Mouse (Mus musculus) brain, embryonic 14.5 days (tissue): ENCODE measurements around the gene Ddr1. TPM values are rescaled to one million over a fixed set of nuclear protein-coding genes. Genes with fewer than 3 reads are reported as not detected.

Source experiments
- DNase-seq: peaks from one replicate; pipeline ENCODE4 v3.0.0-alpha.2; 2011; ENCODE audit warnings: low read depth
- CTCF ChIP-seq: fragments of 200-500 bp; IDR thresholded peaks from 2 replicates; pipeline ENCODE4 v1.5.1; 2012; ENCODE audit warnings: inconsistent platforms, mild to moderate bottlenecking, moderate library complexity, borderline replicate concordance; ENCODE audit not compliant: insufficient read depth, insufficient read length; ENCODE audit errors: extremely low read depth
- POLR2A ChIP-seq: fragments of 200-500 bp; IDR thresholded peaks from 2 replicates; pipeline ENCODE4 v1.6.1; 2012; ENCODE audit warnings: mild to moderate bottlenecking, inconsistent platforms, borderline replicate concordance; ENCODE audit not compliant: poor library complexity, insufficient read depth, insufficient read length, severe bottlenecking; ENCODE audit errors: extremely low read depth
- polyA plus RNA-seq: library from polyadenylated mRNA; depleted of rRNA; stranded (reverse); fragments of >200 nt; gene quantifications from 2 replicates; pipeline ENCODE4 v1.2.3, GENCODE M21; 2012

Gene Ddr1
- polyA plus RNA-seq, 1 experiment: 112 TPM

DNA sequence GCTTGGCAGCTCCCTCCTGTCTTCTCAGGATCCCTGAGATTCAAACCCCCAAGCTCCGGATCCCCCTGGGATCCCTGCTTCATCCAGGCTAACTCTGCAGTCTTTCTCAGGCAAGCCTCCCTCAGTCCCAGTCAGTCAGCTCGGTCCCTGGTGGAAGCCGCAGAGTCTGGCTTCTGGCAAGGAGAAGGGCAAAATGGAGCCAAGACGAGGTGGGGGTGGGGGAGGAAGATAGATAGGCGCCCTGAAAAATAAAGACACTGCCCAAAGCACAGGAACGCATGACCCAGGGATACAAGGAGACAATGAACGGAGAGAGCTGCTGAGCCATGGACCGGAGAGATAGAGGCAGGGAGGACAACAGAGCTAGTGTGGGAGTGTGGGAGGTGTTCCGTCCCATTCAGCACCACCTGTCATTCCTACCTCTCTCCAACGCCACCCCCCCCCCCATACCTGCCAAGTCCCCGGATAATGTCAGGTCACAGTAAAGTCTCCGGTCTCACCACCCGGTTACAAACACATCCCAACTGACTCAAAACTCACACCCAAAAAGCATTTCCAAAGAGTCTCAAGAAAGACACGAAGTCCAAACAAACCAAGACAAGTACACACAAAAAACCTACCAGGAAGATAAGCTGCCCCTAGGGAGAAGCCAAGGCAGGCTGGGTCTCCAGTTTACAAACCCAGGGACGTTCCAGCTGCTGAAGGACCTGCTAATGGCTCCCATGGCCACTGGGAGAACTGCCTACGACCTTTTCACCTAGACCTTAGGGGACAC, 3.0 kb downstream of the Ddr1 start:
- TF ChIP-seq POLR2A (no peak), CTCF (no peak)
- DNase-seq: peak; percentile 75

- TF ChIP-seq CTCF: 0 out of 2 replicates have a peak, but pooled peaks have one; percentile 0
- TF ChIP-seq POLR2A: peak; percentile 13; the same call in 1 of the 2 replicates
- peak; percentile 92 for DNase-seq
Measured at GRCm38 (mm10) chr17:35700371-35700961, 4.0 kb downstream of the Ddr1 start.

DNA sequence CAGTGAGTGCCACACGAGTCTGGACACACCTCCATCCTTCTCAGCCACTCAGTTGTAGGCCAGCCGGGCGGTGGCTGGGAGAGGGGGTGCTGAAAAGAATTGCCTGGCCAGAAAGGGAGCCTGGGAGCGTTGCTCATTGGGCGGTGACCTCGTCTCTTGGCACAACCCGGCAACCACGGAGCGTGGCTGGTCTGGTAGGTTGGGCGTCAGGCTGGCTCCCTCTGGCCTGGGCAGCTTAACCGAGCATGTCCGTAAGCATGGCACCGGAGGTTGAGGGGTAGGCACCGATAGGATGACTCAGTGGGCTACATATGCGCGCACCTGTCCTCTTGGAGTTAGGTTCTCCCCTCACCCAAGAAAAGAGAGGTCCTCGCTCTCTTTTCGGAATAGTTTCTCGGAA, 4.5 kb downstream of the Ddr1 start:
- peak; percentile 78 for DNase-seq
- TF ChIP-seq CTCF (no peak), POLR2A (no peak)

DNA sequence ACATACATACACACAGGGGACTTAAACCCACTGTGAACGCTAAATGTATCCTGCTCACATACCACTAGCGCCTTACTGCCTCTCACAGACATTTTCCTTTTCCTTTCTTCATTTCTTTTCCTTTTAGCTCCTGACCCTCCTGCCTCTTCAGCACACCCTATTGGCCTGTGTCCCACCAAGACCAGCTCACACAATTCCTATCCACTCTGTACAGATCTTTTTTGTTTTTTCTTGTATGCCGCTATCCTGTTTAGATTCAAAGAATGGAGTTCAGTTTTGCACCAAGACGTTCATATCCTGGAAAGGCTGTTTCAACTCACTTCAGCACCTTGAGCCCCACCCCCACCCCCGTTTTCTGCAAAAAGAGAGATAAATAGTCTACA, 5.9 kb downstream of the Ddr1 start:
- no peak for DNase-seq
- TF ChIP-seq POLR2A: no peak
- no peak for TF ChIP-seq CTCF

DNA sequence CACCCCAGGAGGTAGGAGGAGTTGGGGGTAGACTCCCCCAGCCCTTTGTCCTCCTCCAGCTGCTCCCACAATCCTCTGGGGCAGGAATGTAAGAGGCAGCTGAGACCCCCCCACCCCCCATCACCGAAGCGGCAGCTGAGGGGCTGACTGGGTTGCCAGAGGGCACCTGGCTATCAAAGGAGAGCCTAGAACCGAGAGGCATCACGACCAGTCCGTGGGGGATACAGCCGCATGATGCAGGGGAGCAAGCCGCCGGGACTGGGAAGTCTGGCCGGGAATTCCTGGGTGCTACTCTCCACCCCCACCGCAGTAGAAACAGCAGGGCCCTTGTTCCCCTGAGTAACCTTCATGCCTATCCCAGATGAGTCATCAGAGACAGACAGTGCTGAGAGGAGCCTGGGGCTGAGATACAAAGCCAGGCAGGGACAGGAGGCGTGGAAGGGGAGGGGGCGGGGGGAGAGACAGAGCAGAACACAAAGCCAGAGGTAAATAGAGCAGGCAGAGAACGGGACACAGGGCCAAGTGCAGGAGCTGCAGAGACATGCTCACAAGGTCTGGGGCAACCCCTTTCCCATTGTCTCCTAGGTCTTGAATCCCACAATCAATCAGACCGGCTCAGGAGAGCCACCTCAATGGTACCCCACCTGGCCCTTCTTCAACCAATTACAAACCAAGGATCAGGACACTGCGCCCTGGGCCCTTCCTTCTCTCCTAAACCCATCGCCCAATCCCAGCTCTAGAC, 6.5 kb downstream of the Ddr1 start:
- TF ChIP-seq POLR2A: peak; percentile 47; the same call in 1 of the 2 replicates
- TF ChIP-seq CTCF: no peak

DNA sequence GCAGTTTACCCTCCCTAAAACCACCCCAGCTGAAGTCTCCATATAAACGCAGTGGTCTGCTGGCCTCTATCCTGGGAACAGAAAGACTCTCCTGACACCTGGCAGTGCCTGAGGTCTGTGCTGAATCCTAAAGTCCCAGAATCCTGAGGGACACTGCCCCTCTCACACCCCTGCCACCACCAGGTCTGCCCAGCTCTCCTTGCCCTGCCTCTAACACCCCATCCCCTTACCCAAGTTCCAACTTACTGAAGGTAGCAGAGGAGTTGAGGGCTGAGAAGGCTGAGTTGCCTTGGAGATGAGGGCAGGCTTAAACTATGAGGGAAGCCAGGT, 7.0 kb downstream of the Ddr1 start:
- TF ChIP-seq POLR2A (no peak), CTCF (no peak)
- no peak for DNase-seq

More for the DNA sequence above, 6.5 kb downstream of the Ddr1 start:
- peak; percentile 94 for DNase-seq

DNA sequence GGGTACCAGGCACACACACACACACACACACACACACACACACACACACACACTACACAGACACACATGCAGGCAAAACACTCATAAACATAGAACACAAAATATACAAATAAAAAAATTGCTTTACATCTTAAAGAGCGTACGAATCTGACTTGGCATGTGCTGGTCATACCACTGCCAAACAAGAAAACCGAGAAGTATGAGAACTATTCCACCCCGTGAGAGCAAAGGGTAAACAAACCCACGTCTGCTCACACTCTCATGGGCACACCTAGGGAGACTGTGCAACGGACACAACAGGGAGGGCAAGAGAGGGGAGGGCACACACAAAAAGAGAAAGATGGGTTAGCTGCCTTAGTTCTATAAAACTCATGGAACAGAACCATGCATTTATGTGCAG, 7.7 kb downstream of the Ddr1 start:
- no peak for DNase-seq
- TF ChIP-seq POLR2A: no peak
- TF ChIP-seq CTCF: no peak

- TF ChIP-seq POLR2A (no peak), CTCF (peak; percentile 54; the same call in 1 of the 2 replicates)
- DNase-seq: peak; percentile 64
Measured at GRCm38 (mm10) chr17:35695289-35695688, 9.1 kb downstream of the Ddr1 start.

- no peak for DNase-seq
- no peak for TF ChIP-seq POLR2A
- no peak for TF ChIP-seq CTCF
Measured at GRCm38 (mm10) chr17:35693906-35694305, 10.5 kb downstream of the Ddr1 start.

GRCm38 (mm10) chr17:35692368-35692767, 12.1 kb downstream of the Ddr1 start:
- DNase-seq: no peak
- TF ChIP-seq CTCF: no peak
- TF ChIP-seq POLR2A: no peak

GRCm38 (mm10) chr17:35691811-35692210, 12.6 kb downstream of the Ddr1 start:
- DNase-seq: no peak
- no peak for TF ChIP-seq CTCF
- TF ChIP-seq POLR2A: no peak
